Mouse (Mus musculus) stomach, embryonic 14.5 days (tissue): ENCODE measurements around the gene Casp8. TPM values are rescaled to one million over a fixed set of nuclear protein-coding genes. Genes with fewer than 3 reads are reported as not detected.
"Not testable (repeated sequence)": the region's sequence is repeated elsewhere in the genome, so short reads cannot be mapped to it uniquely, and the experiment has no call there.

ENCODE experiments used
- ATAC-seq: fragments of 200-750 bp; cut with Nextera tagmentation; 2 replicates; pipeline ENCODE4 v1.8.0; 2017; ENCODE audit warnings: low read depth, moderate TSS enrichment; ENCODE audit not compliant: insufficient number of reproducible peaks, insufficient read depth, low FRiP score
- H3K27ac ChIP-seq: fragments of 300-500 bp; sonication (generic); 2 replicates; pipeline ENCODE4 v1.5.1; 2014; ENCODE audit warnings: mild to moderate bottlenecking, low read length, moderate library complexity, mixed read lengths
- H3K27me3 ChIP-seq: fragments of 300-500 bp; sonication (generic); 2 replicates; pipeline ENCODE4 v1.6.1; 2014; ENCODE audit warnings: low read length, control low read depth, mixed read lengths; ENCODE audit not compliant: control insufficient read depth, insufficient read depth
- H3K36me3 ChIP-seq: fragments of 300-500 bp; sonication (generic); 2 replicates; pipeline ENCODE4 v1.6.1; 2014; ENCODE audit warnings: mild to moderate bottlenecking, control low read depth, low read length, moderate library complexity, mixed read lengths; ENCODE audit not compliant: control insufficient read depth, insufficient read depth
- H3K4me1 ChIP-seq: fragments of 300-500 bp; sonication (generic); 2 replicates; pipeline ENCODE4 v1.6.1; 2014; ENCODE audit warnings: low read length, control low read depth, mixed read lengths; ENCODE audit not compliant: control insufficient read depth, insufficient read depth
- H3K4me2 ChIP-seq: fragments of 300-500 bp; sonication (generic); replicated peaks from 2 replicates; pipeline ENCODE4 v1.6.1; 2014; ENCODE audit warnings: low read depth, low read length, control low read depth
- H3K4me3 ChIP-seq: fragments of 300-500 bp; sonication (generic); 2 replicates; pipeline ENCODE4 v1.5.1; 2014; ENCODE audit warnings: low read depth, low read length, control low read depth
- H3K9ac ChIP-seq: fragments of 300-500 bp; sonication (generic); replicated peaks from 2 replicates; pipeline ENCODE4 v1.6.1; 2014; ENCODE audit warnings: low read depth, mild to moderate bottlenecking, control low read depth, low read length, moderate library complexity, mixed read lengths
- H3K9me3 ChIP-seq: fragments of 300-500 bp; sonication (generic); 2 replicates; pipeline ENCODE4 v1.6.1; 2016; ENCODE audit warnings: low read depth, low read length, control low read depth; ENCODE audit not compliant: control insufficient read depth
- WGBS: fragments of 180-500 bp; shearing (Covaris S2); extraction: QIAGEN DNeasy Blood & Tissue Kit; methylation state at CpG from one replicate; pipeline ENCODE4 v1.1.7; 2014; 5-methylcytosine and 5-hydroxymethylcytosine counted together
- polyA plus RNA-seq: library from polyadenylated mRNA; unstranded; fragments of >200 nt; fragmentation: Nextera tagmentation; extraction: Ambion mirVana; gene quantifications from 2 replicates; pipeline ENCODE4 v1.2.1, GENCODE M21; 2014

Gene Casp8
- polyA plus RNA-seq, 1 experiment from 2014 or later: 40.3 TPM

- no peak for ATAC-seq
- Histone ChIP-seq H3K36me3 (no peaks in the 10 kb centered on the region), H3K27me3 (no peaks in the 10 kb centered on the region), H3K9ac (no peak overlapping the region), H3K4me3 (no peak overlapping the region), H3K4me2 (no peak overlapping the region), H3K4me1 (no peaks in the 10 kb centered on the region), H3K27ac (no peak overlapping the region), H3K9me3 (no peaks in the 10 kb centered on the region)
- 93% methylated on average over 4 of the region's 4 CpGs for WGBS
These were observed 6.8 kb upstream of the Casp8 start for GRCm38 (mm10) chr1:58788410-58788809.

GRCm38 (mm10) chr1:58794705-58795104 lies 469 bp upstream of the Casp8 start:
- Histone ChIP-seq H3K27me3 (no peaks in the 10 kb centered on the region), H3K27ac (no peak overlapping the region; the same call in 1 of the 2 replicates), H3K9me3 (no peaks in the 10 kb centered on the region), H3K36me3 (no peaks in the 10 kb centered on the region), H3K4me2 (peak overlapping the region; percentile 67), H3K4me1 (no peaks in the 10 kb centered on the region), H3K4me3 (peak overlapping the region; percentile 64; the same call in 1 of the 2 replicates), H3K9ac (no peak overlapping the region)
- no peak for ATAC-seq
- 45% methylated on average over 2 of the region's 2 CpGs for WGBS

DNA sequence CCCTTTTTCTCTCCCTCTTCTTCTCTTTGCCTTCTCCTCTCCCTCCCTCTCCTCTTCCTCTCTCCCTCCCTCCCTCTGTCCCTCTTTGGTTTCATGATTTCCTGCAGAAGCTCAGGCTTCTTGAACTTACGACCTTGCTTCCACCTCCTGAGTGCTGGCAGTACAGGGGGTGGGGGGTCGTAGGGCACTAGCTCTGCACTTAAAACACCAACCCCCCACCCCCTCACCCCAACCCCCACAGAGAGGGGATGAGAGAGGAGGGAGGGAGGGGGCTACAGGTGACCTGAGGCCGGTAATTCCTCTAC lies 837 bp downstream of the Casp8 start:
- H3K9ac ChIP-seq: peak overlapping the region; percentile 66
- no peaks in the 10 kb centered on the region for H3K27me3 ChIP-seq
- H3K9me3 ChIP-seq: no peaks in the 10 kb centered on the region
- H3K4me1 ChIP-seq: no peaks in the 10 kb centered on the region
- H3K36me3 ChIP-seq: no peaks in the 10 kb centered on the region
- 7% methylated on average over 3 of the region's 3 CpGs for WGBS
- peak overlapping the region; percentile 64 for H3K4me3 ChIP-seq
- ATAC-seq: no peak
- peak overlapping the region; percentile 90 for H3K27ac ChIP-seq
- peak overlapping the region; percentile 67 for H3K4me2 ChIP-seq

- 53% methylated on average over 4 of the region's 4 CpGs for WGBS
- no peaks in the 10 kb centered on the region for H3K4me1 ChIP-seq
These were observed 1.7 kb downstream of the Casp8 start for GRCm38 (mm10) chr1:58796853-58797252.

DNA sequence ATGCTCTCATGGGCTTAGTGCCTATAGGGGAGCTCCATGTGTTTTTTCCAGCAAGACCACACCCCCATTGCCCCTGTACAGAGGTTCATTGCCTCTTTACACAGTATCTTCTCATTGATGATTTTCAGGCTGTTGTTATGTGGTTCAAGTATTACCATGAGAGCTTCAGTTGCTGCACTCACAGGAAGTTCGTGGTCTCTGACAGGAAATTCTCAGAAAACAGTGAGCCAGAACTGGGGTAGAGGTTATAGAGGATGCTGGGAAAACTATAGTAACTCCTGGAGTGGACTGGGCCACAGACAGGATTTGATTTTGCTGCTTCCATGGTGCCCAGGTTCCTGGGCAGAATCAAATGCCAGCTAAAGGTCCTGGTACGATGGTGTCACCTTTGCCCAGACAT lies 2.2 kb downstream of the Casp8 start:
- Histone ChIP-seq H3K4me2 (0 out of 2 replicates have a peak overlapping the region, but pooled peaks have one; percentile 31), H3K9ac (no peak overlapping the region), H3K27me3 (no peaks in the 10 kb centered on the region), H3K9me3 (no peaks in the 10 kb centered on the region), H3K36me3 (no peaks in the 10 kb centered on the region), H3K4me1 (no peaks in the 10 kb centered on the region), H3K4me3 (no peak overlapping the region), H3K27ac (no peak overlapping the region)
- no peak for ATAC-seq
- WGBS: 80% methylated on average over 2 of the region's 2 CpGs

More at GRCm38 (mm10) chr1:58796853-58797252, 1.7 kb downstream of the Casp8 start:
- Histone ChIP-seq H3K4me3 (no peak overlapping the region; the same call in 1 of the 2 replicates), H3K9ac (no peak overlapping the region), H3K27me3 (no peaks in the 10 kb centered on the region), H3K9me3 (no peaks in the 10 kb centered on the region), H3K36me3 (no peaks in the 10 kb centered on the region), H3K4me2 (peak overlapping the region; percentile 31; the same call in 1 of the 2 replicates), H3K27ac (no peak overlapping the region)
- ATAC-seq: no peak

GRCm38 (mm10) chr1:58798911-58799310 lies 3.7 kb downstream of the Casp8 start:
- Histone ChIP-seq H3K4me3 (no peak overlapping the region), H3K27me3 (no peaks in the 10 kb centered on the region), H3K4me1 (no peaks in the 10 kb centered on the region), H3K4me2 (no peak overlapping the region), H3K36me3 (no peaks in the 10 kb centered on the region), H3K9ac (no peak overlapping the region), H3K9me3 (no peaks in the 10 kb centered on the region), H3K27ac (no peak overlapping the region)
- WGBS: 93% methylated on average over 4 of the region's 4 CpGs
- ATAC-seq: no peak

- 73% methylated on average over 7 of the region's 7 CpGs for WGBS
- not testable (repeated sequence) for H3K9me3 ChIP-seq
These were observed 5.5 kb downstream of the Casp8 start for GRCm38 (mm10) chr1:58800644-58801043.

GRCm38 (mm10) chr1:58801558-58802285 lies 6.5 kb downstream of the Casp8 start:
- Histone ChIP-seq H3K4me2 (no peak overlapping the region), H3K27me3 (no peaks in the 10 kb centered on the region), H3K36me3 (no peaks in the 10 kb centered on the region), H3K9me3 (no peaks in the 10 kb centered on the region), H3K9ac (no peak overlapping the region), H3K27ac (no peak overlapping the region), H3K4me3 (no peak overlapping the region), H3K4me1 (no peaks in the 10 kb centered on the region)
- no peak for ATAC-seq
- 93% methylated on average over 8 of the region's 8 CpGs for WGBS

More at GRCm38 (mm10) chr1:58800644-58801043, 5.5 kb downstream of the Casp8 start:
- H3K4me2 ChIP-seq, H3K27me3 ChIP-seq, H3K9ac ChIP-seq, H3K27ac ChIP-seq, ATAC-seq, H3K36me3 ChIP-seq, H3K4me1 ChIP-seq, H3K4me3 ChIP-seq: not testable (repeated sequence)
